Mouse (Mus musculus): ENCODE data around the gene Acp5. TPM values are rescaled to one million over a fixed set of nuclear protein-coding genes. Genes with fewer than 3 reads are reported as not detected.
"Not testable (repeated sequence)": the region's sequence is repeated elsewhere in the genome, so short reads cannot be mapped to it uniquely, and the experiment has no call there.

The Acp5 gene
- 100 to 1,000 TPM; 155 to 257 (median 245) TPM for polyA plus RNA-seq (2017; shearing (Covaris generic))

DNA sequence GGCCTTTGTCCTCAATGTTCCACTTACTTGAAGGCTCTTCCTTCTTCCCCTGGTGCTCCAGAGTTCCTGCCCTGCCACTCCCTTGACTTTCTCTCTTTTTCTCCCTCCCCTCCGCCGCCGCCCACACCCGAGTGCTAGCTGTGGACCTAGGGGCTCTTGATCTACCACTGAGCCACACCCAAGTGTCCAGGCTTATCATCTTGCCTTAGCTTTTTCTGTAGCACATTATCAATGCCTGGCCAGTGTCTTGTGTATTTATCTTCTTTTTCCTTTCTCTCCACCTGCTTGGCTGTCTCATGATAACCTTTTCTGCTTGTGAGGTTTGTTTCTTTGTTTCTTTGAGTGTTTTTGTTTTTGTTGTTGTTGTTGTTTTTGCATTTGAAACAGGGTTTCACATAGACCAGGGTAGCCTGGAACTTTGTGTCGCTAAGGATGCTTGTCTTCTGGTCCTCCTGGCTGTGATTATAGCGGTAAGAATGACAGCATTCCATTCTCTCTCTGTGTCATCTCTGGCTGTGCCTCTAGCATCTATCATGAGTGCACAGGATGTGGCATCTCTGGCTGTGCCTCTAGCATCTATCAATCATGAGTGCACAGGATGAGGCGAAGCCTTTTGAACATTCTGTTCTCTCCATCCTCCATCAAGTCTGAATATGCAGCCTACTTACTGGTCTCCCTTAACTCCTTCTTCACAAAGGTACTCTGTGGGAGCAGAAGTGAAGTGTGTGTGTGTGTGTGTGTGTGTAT is at the start of gene Acp5:
TSS of gene Acp5 (minus strand) at position 68 of the 747 bp plus-strand sequence.
- ATAC-seq, result peak; percentile 84

DNA sequence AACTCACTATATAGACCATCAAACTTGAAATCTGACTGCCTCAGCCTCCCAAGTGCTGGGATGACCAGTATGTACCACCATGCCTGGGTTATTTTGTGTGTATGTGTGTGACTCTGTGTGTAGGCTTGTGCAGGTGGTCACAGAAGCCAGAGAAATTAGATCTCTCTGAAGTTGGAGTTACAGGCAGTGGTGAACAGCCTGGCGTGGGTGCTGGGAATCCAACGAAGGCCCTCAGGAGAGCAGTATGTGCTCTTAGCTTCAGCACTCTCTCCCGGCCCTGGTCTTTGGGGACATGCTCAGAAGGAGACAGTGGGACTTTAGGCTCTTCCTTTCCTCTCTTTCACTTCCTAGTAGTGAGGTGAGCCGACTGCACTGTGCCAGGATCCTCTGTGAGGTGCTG is 36.8 kb upstream of the Acp5 start:
- ATAC-seq, result no peak

DNA sequence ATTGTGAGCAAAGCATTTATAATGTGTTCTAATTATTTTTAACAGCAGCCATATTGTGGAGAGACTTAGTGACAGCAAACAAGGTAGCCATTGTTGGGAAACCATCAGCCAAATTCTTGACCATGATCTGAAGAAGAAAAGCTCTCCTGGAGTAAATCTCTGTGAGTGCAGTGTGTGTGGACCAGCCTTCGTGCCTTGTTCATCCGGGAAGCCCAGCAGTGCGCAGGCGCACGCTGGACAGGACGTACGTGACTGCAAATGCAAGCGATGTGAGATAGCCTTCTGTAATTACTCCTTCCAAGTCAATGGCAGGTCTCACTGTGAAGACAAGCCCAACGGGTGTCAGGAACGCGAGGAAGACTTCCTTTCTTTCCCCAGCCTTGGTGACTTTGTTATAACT is 33.8 kb upstream of the Acp5 start:
- no peak for ATAC-seq

DNA sequence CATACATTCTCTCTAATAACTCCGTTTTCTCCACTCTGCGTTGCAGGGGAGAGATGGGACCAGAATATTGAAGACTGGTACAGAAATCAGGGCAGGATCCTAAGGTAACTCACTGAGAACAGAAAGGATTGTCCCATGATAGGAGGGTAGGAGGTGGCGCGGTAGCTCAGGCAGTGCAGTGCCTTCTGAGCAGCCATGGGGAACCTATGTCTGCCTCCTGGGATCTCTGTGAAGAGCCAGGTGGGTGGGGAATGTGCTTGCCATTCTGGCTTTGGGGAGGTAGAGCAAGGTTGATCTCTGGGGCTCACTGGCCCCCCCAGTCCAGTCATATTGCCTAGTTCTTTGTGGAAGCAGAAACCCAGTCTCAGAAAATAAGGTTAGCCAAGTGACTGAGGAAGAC is 32.2 kb upstream of the Acp5 start:
- no peak for ATAC-seq

DNA sequence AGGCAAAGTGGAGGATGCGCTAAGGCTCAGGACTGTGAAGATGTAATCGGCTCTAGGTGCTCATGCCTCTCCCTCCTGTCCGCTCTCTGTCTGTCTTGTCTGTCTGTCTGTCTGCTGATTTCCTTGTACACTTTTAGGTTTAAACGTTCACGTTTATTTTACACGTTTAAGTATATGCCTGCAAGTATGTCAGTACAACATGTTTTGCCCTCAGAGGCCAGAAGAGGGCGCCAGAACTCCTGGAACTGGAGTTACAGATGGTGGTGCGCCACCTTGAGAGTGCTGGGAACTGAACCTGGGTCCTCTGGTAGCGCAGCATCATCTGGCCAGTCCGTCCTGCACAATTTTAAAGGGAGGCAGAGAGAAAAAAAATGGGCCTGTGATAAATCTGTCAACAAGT is 31.2 kb upstream of the Acp5 start:
- ATAC-seq, result no peak

DNA sequence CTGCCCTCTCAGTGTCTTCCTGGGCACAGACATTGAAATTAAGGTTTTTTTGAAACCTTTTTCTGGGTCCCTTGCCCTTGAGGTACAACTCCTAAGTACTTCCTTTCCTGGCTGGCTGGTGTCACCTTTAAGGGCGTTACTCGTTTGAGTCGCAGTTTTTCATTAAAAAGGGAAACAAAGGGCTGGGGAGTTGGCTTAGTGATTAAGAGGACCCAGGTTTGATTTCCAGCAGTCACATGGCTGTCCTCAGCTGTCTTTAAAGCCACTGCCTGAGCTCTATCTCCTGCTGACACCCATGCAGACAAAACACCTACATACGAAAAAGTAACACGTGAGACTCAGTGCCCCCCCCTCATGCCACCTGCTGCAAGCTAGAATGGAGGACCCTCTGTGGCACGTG is 30.5 kb upstream of the Acp5 start:
- no peak for ATAC-seq

DNA sequence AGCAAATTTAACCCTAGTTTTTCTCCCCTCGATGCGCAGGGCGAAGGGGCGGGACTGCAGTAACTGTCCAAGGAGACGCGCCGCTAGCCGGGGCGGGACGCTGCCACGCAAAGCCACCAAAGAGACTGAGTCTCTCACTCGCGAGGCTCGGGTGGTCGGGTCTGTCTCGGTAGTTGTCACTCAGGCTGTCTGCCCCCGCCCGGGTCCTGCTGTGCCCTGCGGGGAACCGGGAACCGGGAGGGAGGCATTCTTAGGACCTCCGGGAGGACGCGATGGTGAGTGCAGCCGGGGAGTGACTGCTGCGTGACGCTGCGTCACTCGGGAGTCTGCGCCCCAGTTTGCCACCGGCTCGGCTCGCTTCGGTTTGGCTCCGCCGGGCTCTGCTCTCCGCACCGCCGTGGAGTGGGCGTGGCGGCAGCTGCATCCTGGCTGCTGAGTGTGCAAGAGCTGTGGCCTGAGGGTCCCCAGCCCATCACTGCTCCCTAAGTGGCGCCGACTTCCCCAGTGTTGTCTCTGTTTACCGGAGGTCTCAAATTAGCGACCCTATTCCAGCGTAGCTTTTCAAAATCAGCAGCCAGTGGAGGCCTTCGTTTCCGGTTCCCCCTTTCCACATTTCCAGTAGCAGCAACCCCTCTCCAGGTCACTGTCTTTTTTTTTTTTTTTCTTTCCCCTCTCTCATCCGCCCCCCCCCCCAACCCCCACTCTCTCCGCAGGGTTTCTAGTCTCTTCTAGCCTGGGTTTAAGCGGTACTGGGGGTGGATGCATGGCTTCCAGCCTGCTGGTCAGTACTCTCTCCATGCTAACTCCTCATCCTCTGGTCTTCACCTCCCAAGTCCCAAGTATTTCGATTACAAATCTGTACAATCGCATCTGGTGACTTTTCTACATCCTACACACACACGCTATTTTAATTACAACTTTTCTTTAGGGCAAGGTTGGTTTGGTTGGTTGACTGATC is 29.5 kb upstream of the Acp5 start:
- peak; percentile 82 for ATAC-seq

DNA sequence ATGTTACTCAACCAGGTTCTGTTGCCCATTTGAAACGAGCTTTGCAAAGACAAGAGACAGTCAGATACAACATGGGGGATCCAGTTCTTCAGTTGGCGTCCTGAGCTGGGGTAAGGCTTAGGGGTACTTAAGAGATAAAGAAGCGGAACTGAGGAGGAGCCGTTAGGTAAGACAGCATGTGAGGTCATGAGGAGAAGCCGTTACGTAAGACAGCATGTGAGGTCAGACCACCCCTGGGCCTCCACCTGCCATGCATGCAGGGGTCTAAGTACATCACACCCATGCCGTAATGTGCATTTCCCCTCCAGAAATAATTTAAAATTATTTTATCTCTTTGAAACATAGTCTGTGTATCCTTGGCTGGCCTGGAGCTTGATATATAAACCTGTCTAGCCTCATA is 27.4 kb upstream of the Acp5 start:
- no peak for ATAC-seq

DNA sequence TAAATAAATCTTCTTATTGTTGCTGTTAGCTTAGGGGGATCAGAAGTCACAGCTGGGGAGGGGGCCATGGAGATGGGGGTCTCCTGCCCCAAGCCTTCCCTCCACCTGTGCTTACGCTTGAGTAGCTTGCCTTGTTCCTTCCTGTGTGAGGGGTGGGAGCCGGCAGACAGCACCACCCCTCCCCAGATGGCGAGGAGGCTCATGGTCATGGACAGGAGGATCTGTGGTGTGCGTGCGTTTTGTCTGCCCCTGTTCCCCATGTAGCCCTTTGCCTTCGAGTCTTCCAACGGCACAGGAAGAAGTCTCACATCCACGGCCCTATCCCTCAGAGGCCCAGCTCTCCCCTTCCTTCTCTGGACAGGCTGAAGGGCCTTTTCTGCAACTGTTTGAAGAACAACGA is 26.8 kb upstream of the Acp5 start:
- no peak for ATAC-seq

DNA sequence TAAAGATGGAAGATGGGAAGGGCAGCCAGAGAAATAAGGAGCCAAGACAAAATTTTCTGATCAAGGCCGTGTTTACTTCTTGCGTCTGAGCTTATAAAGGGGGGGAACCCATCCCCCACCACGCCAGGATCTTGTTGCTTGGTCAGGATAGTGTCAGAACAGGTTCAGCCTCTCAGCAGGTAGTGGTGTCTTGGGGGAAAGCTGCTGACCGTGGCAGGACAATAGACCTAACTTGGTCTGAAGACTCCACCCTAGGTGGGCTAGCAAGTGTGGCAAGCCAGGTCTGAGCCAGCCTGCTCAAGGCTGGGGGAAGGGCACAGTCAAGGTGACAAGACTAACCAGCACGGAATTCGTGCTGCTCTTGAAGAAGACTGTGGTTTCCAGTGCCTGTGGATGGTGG is 25.8 kb upstream of the Acp5 start:
- no peak for ATAC-seq

DNA sequence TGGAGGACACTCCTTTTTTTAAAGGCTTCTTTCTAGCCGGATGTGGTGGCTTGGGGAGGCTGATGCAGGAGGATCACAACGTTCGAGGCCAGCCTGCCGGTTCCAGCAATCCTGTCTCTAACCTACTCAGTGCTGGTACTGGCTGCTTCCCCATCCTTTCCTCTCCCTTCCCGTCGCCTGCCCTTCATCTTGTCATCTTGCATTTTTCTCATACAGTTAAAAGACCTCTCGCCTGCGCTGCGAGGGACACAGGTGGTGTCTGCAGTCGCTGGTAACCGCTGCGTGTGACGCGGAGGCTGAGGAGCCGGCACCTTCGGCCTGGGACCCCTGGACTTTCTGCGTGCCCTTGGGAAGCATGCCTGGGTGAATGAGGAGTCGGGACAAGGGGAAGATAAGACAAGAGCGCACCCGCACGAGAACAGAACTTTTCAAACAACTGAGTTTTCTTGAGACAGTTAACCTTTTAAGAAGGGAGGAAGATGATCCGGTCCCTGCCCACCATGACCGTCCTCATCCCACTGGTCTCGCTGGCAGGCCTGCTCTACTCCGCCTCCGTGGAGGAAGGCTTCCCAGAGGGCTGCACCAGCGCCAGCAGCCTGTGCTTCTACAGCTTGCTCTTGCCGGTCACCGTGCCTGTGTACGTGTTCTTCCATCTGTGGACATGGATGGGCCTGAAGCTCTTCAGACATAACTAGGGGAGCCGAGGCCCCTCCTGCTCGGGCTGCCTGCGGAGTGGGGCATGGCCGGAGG is 22.2 kb upstream of the Acp5 start:
- no peak for ATAC-seq

DNA sequence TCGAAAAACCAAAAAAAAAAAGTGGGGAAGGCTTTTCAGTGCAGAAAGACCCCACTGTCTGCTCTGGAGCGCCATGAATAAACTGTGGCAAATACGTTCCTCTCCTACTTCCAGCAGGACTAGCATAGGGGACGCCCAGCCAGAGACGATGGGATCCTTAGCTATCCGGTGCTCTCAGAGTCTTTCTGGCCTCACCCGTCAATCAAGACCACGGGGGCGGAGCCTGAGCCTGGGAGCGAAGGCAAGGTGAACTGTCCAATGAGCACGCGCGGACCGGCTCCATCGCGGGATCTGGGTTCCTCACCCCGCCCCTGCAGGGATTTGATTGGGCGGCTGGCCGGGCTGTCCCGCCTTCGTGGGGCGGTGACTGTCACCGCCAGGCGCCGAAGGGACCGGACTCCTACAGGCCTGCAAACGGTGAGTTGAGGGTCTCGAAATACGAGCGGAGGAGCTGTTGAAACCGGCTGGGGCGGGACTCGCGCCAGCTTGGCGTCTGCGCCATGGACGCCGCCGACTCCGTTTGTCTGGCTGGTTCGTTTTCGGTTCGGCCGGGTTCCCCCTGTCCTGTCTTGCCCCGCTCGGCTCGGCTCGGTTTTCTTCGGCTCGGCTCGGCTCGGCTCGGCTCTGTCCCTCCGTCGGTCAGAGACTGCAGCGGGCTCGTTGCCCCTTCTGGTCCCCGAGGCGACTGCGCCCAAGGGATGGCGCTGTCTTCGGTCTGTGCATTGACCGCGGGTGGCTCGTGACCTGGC is 21.2 kb upstream of the Acp5 start, which contains the start of gene Pigyl:
TSS of gene Pigyl (plus strand) at position 350 of the 749 bp plus-strand sequence.
- ATAC-seq, result peak; percentile 93

DNA sequence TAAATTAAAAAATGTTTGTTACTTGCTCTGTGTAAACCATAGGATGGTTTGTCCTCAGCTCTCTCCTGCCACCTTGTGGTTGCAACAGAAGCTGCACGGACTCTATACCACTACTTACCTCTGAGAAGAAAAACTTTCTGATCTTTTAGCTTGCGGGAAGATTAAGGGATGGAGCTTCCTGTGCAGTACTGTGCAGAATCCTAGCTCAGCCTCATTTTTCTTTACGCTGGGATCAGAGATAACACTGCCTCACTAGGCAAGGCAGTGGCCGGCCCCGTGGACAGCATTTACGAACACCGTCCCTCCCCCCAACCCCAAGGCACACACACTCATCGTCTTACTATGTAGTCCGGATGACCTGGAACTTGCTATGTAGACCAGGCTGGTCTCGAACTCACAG is 20.1 kb upstream of the Acp5 start:
- peak; percentile 58 for ATAC-seq

DNA sequence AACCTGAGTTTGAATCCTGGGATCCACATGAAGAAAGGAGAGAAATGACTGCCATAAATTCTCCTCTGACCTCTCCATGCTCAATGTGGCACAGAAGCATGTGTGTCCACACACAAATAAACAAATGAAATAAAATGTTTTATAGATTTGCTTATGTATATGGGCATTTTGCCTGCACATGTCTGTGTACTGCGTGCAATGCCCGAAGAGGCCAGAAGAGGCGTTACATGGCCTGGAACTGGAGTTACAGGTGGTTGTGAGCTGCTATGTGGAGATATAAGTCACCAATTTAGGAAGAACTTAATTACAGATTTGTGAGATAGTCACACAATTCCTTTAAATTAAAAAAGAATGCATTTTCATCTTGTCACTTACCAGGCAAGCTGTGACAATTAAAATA is 18.3 kb upstream of the Acp5 start:
- no peak for ATAC-seq

DNA sequence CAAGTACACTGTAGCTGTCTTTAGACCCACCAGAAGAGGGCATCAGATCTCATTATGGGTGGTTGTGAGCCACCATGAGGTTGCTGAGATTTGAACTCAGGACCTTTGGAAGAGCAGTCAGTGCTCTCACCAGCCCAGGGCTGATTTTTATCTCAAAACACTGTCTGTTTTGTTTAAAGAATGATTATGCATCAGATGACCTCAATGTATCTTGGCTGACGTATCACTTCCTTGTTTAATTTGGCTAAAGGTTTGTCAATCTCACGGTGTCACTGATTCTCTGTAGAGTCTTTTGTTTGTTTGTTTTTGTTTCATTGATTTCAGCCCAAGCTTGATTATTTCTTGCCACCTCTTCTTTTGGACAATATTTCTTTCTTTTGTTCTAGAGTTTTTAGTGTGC is 15.4 kb upstream of the Acp5 start:
- ATAC-seq, result no peak

DNA sequence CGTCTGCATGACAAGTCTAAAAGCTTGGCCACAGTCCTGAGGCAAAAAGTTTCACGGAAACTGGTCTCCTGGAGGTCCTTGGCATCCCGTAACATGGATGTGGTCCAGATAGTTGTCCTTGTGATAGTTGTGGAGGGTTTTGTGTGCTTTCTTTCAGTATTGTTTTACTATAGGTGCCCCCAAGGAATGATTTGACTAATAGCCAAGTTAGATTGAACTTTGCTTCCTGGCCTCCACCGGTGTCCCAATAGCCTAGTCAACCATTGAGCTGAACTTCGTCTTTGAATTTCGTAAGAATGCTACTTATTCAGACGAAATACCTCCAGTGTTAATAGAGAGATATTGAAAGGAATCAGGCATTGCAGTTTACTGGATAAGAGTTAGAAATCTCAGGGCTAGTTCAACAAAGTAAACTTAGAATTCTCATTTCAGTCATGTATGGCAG is 14.8 kb upstream of the Acp5 start:
- ATAC-seq, result not testable (repeated sequence)

DNA sequence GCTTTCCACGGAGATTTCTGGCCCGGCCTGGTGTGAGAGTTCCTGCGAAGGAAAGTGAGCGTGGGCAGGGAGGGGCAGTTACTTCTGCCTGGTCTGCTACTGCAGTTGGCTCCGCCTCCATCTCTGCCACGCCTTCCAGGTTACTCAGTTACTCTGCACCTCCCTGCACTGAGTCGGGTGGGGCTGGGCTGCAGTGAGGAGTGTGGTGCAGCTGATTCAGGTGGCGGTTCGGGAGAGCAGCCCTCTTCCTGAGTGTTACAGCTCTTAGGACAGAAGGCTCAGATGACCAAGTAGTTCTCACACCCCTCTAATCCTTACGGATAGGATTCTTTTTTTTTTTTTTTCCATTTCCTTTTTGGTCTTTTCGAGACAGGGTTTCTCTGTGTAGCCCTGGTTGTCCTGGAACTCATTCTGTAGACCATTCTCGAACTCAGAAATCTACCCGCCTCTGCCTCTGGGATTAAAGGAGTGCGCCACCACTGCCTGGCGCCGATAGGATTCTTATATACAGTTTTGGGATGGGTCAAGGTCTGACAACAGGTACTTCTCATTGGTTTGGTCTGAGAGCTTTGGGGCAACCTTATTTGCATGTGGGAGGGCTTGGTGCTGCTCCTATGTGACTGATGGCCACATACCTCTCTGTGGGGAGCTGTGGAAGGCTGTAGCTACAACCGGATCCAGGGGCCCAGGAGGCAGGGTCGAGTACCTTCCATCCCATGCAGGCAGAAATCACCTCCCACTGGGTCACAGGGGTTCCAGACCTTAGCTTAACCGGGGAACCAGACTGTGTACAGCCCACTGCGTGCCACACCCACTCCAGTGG is 14.1 kb upstream of the Acp5 start:
- ATAC-seq, result no peak

DNA sequence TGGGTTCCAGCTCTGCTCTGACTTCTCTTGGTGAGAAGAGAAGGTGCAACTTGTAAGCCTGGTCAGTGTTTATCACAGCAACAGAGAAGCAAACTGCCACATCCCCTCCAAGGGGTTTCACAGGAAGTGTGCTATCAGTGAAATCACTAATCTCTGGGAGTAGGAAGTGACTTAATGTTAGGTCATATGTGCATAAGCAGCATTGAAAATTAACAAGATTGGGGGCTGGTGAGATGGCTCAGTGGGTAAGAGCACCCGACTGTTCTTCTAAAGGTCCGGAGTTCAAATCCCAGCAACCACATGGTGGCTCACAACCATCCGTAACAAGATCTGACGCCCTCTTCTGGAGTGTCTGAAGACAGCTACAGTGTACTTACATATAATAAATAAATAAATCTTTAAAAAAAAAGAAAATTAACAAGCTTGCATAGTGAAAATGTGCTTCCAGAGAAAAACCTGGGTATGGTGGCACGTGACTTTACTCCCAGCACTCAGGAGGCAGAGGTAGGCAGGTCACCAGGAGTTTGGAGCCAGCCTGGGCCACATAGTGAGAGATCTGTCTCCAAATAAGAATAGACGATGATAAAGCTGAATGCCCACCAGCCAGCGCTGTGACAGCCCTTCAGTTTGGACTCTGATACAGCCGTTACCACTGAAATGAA is 8.9 kb upstream of the Acp5 start:
- no peak for ATAC-seq

DNA sequence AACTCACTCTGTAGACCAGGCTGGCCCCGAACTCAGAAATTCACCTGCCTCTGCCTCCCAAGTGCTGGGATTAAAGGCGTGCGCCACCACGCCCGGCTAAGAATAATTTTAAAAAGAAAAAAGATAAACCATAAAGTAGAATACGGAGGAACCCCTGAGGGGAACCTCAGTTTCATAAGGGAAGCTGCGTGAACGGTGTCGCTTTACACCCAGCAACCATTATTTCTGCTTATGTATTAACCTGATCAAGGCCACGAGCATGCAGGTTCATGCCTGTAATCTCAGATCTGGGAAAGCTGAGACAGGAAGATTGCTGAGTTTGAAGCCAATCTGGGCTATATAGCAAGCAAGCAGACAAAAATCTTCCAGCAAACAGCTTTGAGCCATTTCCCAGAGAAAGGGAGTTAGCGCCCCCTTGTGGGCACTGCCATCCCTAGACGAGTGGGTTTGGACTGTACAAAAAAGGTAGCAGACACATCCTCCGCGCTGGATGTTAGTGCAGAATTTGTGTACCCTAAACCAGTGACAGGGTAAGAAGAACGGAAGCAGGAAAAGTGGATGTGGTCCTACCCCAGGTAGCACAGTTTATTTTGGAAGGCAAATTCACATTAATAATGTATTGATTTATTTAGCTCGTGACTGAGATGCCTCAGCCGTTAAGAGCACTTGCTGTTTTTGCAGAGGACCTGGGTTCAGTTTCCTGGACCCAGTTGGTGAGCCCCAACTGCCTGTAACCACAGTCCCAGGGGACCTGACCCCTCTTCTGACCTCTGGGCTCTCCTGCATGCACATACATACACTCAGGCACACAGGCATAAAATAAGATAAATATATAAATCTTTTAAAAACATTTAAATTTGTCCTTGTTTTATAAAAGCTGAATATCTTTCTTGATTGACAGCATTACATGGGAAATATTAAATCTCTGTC is 7.9 kb upstream of the Acp5 start:
- peak; percentile 86 for ATAC-seq

DNA sequence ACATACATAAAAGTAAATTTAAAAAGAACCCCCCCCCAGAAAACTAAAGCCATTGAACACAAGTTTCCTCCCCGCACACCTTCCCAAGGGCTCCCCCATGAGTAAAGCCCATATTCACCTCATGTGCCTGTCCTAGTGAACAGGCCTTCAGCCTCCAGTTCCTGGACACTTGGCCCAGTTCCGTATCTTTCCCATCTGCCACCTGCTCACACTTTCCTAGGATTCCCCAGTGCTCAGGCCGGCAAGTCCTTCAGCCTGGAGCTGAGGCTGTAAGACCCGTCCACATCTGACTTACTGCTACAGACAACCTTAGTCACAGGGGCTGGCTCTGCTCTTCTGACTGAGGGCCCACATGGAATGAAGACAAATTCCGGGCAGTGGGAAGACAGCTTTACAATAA is 4.2 kb upstream of the Acp5 start:
- no peak for ATAC-seq

Data from inflammation-experienced regulatory T-cells, adult 6 months (primary cell).